Mouse (Mus musculus) G1E (cell line): ENCODE measurements around the gene Taar4. TPM values are rescaled to one million over a fixed set of nuclear protein-coding genes. Genes with fewer than 3 reads are reported as not detected.
A peak's percentile ranks its signal among the peaks of the same experiment; 100 is the strongest.

Source experiments
- ATAC-seq: 2 replicates; pipeline ENCODE4 v1.8.0; 2016; ENCODE audit warnings: mild to moderate bottlenecking; ENCODE audit not compliant: insufficient number of reproducible peaks, poor library complexity, low FRiP score, severe bottlenecking; ENCODE audit errors: extremely low read depth
- DNase-seq: peaks from one replicate; pipeline ENCODE4 v3.0.0; 2012; ENCODE audit warnings: low spot score
- H3K27me3 ChIP-seq: 2 replicates; pipeline ENCODE4 v1.6.1; 2012; ENCODE audit warnings: mild to moderate bottlenecking, low read length, inconsistent platforms; ENCODE audit not compliant: insufficient read depth
- H3K36me3 ChIP-seq: replicated peaks from 2 replicates; pipeline ENCODE3; 2012; ENCODE audit warnings: mild to moderate bottlenecking, inconsistent platforms
- H3K4me1 ChIP-seq: 2 replicates; pipeline ENCODE4 v1.6.1; 2012; ENCODE audit warnings: low read depth, low read length, inconsistent platforms, mixed read lengths; ENCODE audit not compliant: insufficient read depth
- H3K4me3 ChIP-seq: 2 replicates; pipeline ENCODE4 v1.5.1; 2012; ENCODE audit warnings: low read depth, mild to moderate bottlenecking, inconsistent platforms, low read length, moderate library complexity, mixed read lengths
- H3K9me3 ChIP-seq: replicated peaks from 2 replicates; pipeline ENCODE4 v1.6.1; 2012; ENCODE audit warnings: inconsistent platforms
- CTCF ChIP-seq: IDR thresholded peaks from 2 replicates; pipeline ENCODE4 v1.5.1; 2012; ENCODE audit warnings: low read depth, low read length, inconsistent platforms, mixed read lengths
- GATA1 ChIP-seq: IDR thresholded peaks from 2 replicates; pipeline ENCODE4 v1.6.1; 2012; ENCODE audit warnings: borderline replicate concordance, low read length, inconsistent platforms, mixed read lengths
- GATA2 ChIP-seq: IDR thresholded peaks from 2 replicates; pipeline ENCODE4 v1.6.1; 2012; ENCODE audit warnings: low read depth, low read length, inconsistent platforms, borderline replicate concordance
- POLR2AphosphoS5 ChIP-seq: IDR thresholded peaks from 2 replicates; pipeline ENCODE4 v1.6.1; 2012; ENCODE audit warnings: low read depth, low read length, inconsistent platforms; ENCODE audit not compliant: insufficient replicate concordance
- TAL1 ChIP-seq: conservative IDR thresholded peaks from 2 replicates; pipeline ENCODE4 v1.6.1; 2012; ENCODE audit warnings: low read depth, low read length, inconsistent platforms, mixed read lengths
- polyA plus RNA-seq: library from polyadenylated mRNA; stranded (reverse); fragments of >175 nt; gene quantifications from 2 replicates; pipeline ENCODE4 v1.2.3, GENCODE M21; 2012
- total RNA-seq, 2 experiments: library from RNA; stranded (forward) in 1 of 2; stranded (reverse) in 1 of 2; fragments of 200-1000 nt in 1 of 2; fragments of >200 nt in 1 of 2; fragmentation: Nextera tagmentation in 1 of 2; gene quantifications; 2 replicates each; pipeline ENCODE4 v1.2.3; 2014 to 2017

The Taar4 gene
- total and polyA plus RNA-seq, 3 experiments: not detected

- no peaks in the 10 kb centered on the region for H3K9me3 ChIP-seq
- H3K27me3 ChIP-seq: 0 out of 2 replicates have a peak, but pooled peaks cover 5% of the 10 kb centered on the region
- ATAC-seq (peak; percentile 15; the same call in 1 of the 2 replicates), DNase-seq (no peak)
- no peak overlapping the region for H3K4me3 ChIP-seq
- H3K36me3 ChIP-seq: no peaks in the 10 kb centered on the region
- no peak for TF ChIP-seq GATA1
- TF ChIP-seq CTCF: no peak
- no peak for TF ChIP-seq TAL1
- no peak for TF ChIP-seq GATA2
- TF ChIP-seq POLR2AphosphoS5: no peak
- no peaks in the 10 kb centered on the region for H3K4me1 ChIP-seq
These were observed 4.8 kb downstream of the Taar4 start for GRCm38 (mm10) chr10:23964921-23965610.

GRCm38 (mm10) chr10:23970656-23971165 is 10.4 kb downstream of the Taar4 start, which contains the start of gene Taar5:
Taar5 (plus strand) TSS chr10:23970706.
- no peak for DNase-seq
- no peak for ATAC-seq

GRCm38 (mm10) chr10:23971256-23971655 is 11.0 kb downstream of the Taar4 start:
- Histone ChIP-seq H3K9me3 (no peaks in the 10 kb centered on the region), H3K4me3 (no peak overlapping the region), H3K36me3 (no peaks in the 10 kb centered on the region), H3K27me3 (peaks cover 14% of the 10 kb centered on the region; the same call in 1 of the 2 replicates), H3K4me1 (no peaks in the 10 kb centered on the region)
- no peak for ATAC-seq
- no peak for DNase-seq
- TF ChIP-seq POLR2AphosphoS5: no peak

More at GRCm38 (mm10) chr10:23970656-23971165, 10.4 kb downstream of the Taar4 start, which contains the start of gene Taar5:
- H3K27me3 ChIP-seq: peaks cover 14% of the 10 kb centered on the region; the same call in 1 of the 2 replicates
- H3K9me3 ChIP-seq: no peaks in the 10 kb centered on the region
- H3K4me3 ChIP-seq: no peak within 1 kb of the TSS
- H3K36me3 ChIP-seq: no peaks in the 10 kb centered on the region
- no peaks in the 10 kb centered on the region for H3K4me1 ChIP-seq
- TF ChIP-seq POLR2AphosphoS5: no peak
- TF ChIP-seq GATA2: no peak
- no peak for TF ChIP-seq CTCF
- TF ChIP-seq TAL1: no peak
- no peak for TF ChIP-seq GATA1

GRCm38 (mm10) chr10:23977958-23978357 is 17.7 kb downstream of the Taar4 start:
- Histone ChIP-seq H3K27me3 (no peaks in the 10 kb centered on the region), H3K4me3 (no peak overlapping the region), H3K4me1 (no peaks in the 10 kb centered on the region), H3K36me3 (no peaks in the 10 kb centered on the region), H3K9me3 (no peaks in the 10 kb centered on the region)
- TF ChIP-seq TAL1: no peak
- TF ChIP-seq POLR2AphosphoS5: no peak
- TF ChIP-seq GATA2: no peak
- TF ChIP-seq CTCF: no peak
- no peak for TF ChIP-seq GATA1
- no peak for ATAC-seq
- no peak for DNase-seq

GRCm38 (mm10) chr10:23978901-23979705 is 18.8 kb downstream of the Taar4 start:
- DNase-seq (peak; percentile 13), ATAC-seq (no peak)
- H3K4me3 ChIP-seq: no peak overlapping the region
- H3K4me1 ChIP-seq: no peaks in the 10 kb centered on the region
- no peaks in the 10 kb centered on the region for H3K9me3 ChIP-seq
- no peaks in the 10 kb centered on the region for H3K27me3 ChIP-seq
- TF ChIP-seq GATA1 (no peak), POLR2AphosphoS5 (no peak), CTCF (peak; percentile 3; the same call in 1 of the 2 replicates), TAL1 (no peak), GATA2 (no peak)
- no peaks in the 10 kb centered on the region for H3K36me3 ChIP-seq

- Histone ChIP-seq H3K4me1 (no peaks in the 10 kb centered on the region), H3K36me3 (no peaks in the 10 kb centered on the region), H3K9me3 (no peaks in the 10 kb centered on the region), H3K4me3 (no peak within 1 kb of the TSS), H3K27me3 (no peaks in the 10 kb centered on the region)
- no peak for ATAC-seq
- TF ChIP-seq POLR2AphosphoS5: no peak
- no peak for TF ChIP-seq GATA1
- no peak for TF ChIP-seq TAL1
- no peak for DNase-seq
These were observed 25.3 kb downstream of the Taar4 start, which contains the start of gene Taar6 for GRCm38 (mm10) chr10:23985546-23985945. Taar6 (minus strand) TSS chr10:23985646.
